Mouse (Mus musculus): ENCODE measurements around the gene Kcnk18. TPM values are rescaled to one million over a fixed set of nuclear protein-coding genes. Genes with fewer than 3 reads are reported as not detected.

The Kcnk18 gene
- polyA plus RNA-seq, 1 experiment = not detected

- no peak overlapping the region for H3K4me3 ChIP-seq (replicated peaks; ENCODE audit: insufficient read depth, low read depth, low read length)
- no peak overlapping the region for H3K27ac ChIP-seq (ENCODE audit: insufficient read depth, low read length)
- H3K27me3 ChIP-seq (ENCODE audit: control insufficient read depth, insufficient read depth, low read length) = no peaks in the 10 kb centered on the region
- no peak for DNase-seq
- WGBS = 77% methylated on average over 11 of the region's 11 CpGs
- H3K4me1 ChIP-seq (ENCODE audit: control insufficient read depth, insufficient read depth, low read length) = no peaks in the 10 kb centered on the region
- no peak for TF ChIP-seq CTCF (IDR thresholded peaks at IDR 0.05; ENCODE audit: borderline replicate concordance, insufficient read depth, low read depth, low read length)
- no peak for TF ChIP-seq POLR2A (IDR thresholded peaks at IDR 0.05; ENCODE audit: borderline replicate concordance, insufficient read depth, low read length)
Measured at GRCm38 (mm10) chr19:59248553-59249286, 29.7 kb downstream of the Kcnk18 start.

DNA sequence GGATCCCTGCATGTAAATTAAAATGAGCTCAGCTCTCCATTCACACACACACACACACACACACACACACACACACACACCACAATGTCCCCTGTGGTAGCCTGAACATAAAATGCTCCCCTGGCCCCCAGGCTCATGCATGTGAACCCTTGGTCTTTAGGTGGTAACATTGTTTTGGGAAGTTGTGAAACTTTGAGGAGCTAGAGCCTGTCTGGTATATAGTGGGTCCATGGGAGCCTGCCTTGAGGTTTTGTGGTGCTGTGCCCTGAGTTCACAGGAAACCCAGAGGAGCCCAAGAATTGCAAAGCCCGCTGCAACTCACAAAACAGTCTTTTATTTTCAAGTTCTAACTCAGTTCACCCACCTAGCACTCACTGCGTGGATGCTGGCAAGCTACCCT is 33.6 kb downstream of the Kcnk18 start:
- no peaks in the 10 kb centered on the region for H3K27me3 ChIP-seq (ENCODE audit: control insufficient read depth, insufficient read depth, low read length)
- no peak for DNase-seq
- no peak overlapping the region for H3K4me3 ChIP-seq (replicated peaks; ENCODE audit: insufficient read depth, low read depth, low read length)
- WGBS = 78% methylated on average over 2 of the region's 2 CpGs
- H3K4me1 ChIP-seq (ENCODE audit: control insufficient read depth, insufficient read depth, low read length) = no peaks in the 10 kb centered on the region
- H3K27ac ChIP-seq (ENCODE audit: insufficient read depth, low read length) = no peak overlapping the region
- TF ChIP-seq POLR2A (IDR thresholded peaks at IDR 0.05; ENCODE audit: borderline replicate concordance, insufficient read depth, low read length) (no peak), CTCF (IDR thresholded peaks at IDR 0.05; ENCODE audit: borderline replicate concordance, insufficient read depth, low read depth, low read length) (no peak)

GRCm38 (mm10) chr19:59259633-59260032 is 40.6 kb downstream of the Kcnk18 start:
- no peak for DNase-seq
- 37% methylated on average over 5 of the region's 5 CpGs for WGBS
- TF ChIP-seq POLR2A (IDR thresholded peaks at IDR 0.05; ENCODE audit: borderline replicate concordance, insufficient read depth, low read length) (no peak), CTCF (IDR thresholded peaks at IDR 0.05; ENCODE audit: borderline replicate concordance, insufficient read depth, low read depth, low read length) (no peak)

DNA sequence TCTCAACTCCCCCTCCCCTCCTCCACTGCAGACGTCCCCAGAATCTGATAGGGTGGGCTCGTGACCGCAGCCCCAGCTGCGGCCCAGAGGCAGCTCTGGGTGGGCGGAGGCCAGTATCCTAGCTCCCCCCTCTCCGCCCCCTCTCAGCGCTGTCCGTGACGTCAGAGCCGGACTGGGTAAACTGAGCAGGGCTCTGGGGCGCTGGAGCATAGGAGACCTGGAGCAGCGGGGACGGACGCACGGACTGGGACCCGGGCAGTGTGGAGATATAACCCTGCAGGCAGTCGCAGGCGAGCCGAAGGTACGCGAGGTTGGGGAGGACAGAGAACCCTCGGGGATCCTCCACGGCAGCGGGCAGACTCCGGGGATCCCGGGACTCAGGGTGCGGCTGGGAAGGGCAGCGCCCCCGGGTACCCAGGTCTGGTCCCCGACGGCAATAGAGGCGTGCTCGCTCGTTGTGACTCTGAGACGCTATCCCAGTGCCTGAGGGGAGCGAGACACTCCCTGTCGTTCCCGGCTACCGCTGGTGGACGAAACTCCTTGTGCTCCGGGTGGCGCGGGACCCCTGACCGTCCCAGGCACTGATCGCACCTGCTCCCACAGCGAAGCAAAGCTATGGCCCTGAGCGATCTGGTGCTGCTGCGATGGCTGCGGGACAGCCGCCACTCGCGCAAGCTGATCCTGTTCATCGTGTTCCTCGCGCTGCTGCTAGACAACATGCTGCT is 41.9 kb downstream of the Kcnk18 start, which contains the start of gene Slc18a2:
TSS of gene Slc18a2 (plus strand) at position 179 of the 725 bp plus-strand sequence.
- no peak for DNase-seq
- Histone ChIP-seq H3K4me1 (ENCODE audit: control insufficient read depth, insufficient read depth, low read length) (no peaks in the 10 kb centered on the region), H3K27me3 (ENCODE audit: control insufficient read depth, insufficient read depth, low read length) (no peaks in the 10 kb centered on the region), H3K4me3 (replicated peaks; ENCODE audit: insufficient read depth, low read depth, low read length) (no peak within 1 kb of the TSS), H3K27ac (ENCODE audit: insufficient read depth, low read length) (no peak within 1 kb of the TSS)
- TF ChIP-seq POLR2A (IDR thresholded peaks at IDR 0.05; ENCODE audit: borderline replicate concordance, insufficient read depth, low read length) (no peak), CTCF (IDR thresholded peaks at IDR 0.05; ENCODE audit: borderline replicate concordance, insufficient read depth, low read depth, low read length) (no peak)
- WGBS = 1% methylated on average over 55 of the region's 55 CpGs

More at GRCm38 (mm10) chr19:59259633-59260032, 40.6 kb downstream of the Kcnk18 start:
- Histone ChIP-seq H3K27ac (ENCODE audit: insufficient read depth, low read length) (no peak overlapping the region), H3K4me3 (replicated peaks; ENCODE audit: insufficient read depth, low read depth, low read length) (no peak overlapping the region), H3K27me3 (ENCODE audit: control insufficient read depth, insufficient read depth, low read length) (no peaks in the 10 kb centered on the region), H3K4me1 (ENCODE audit: control insufficient read depth, insufficient read depth, low read length) (no peaks in the 10 kb centered on the region)

- no peak overlapping the region for H3K27ac ChIP-seq (ENCODE audit: insufficient read depth, low read length)
- TF ChIP-seq CTCF (IDR thresholded peaks at IDR 0.05; ENCODE audit: borderline replicate concordance, insufficient read depth, low read depth, low read length) (no peak), POLR2A (IDR thresholded peaks at IDR 0.05; ENCODE audit: borderline replicate concordance, insufficient read depth, low read length) (no peak)
Measured at GRCm38 (mm10) chr19:59261604-59262003, 42.6 kb downstream of the Kcnk18 start.

GRCm38 (mm10) chr19:59263171-59263570 is 44.2 kb downstream of the Kcnk18 start:
- Histone ChIP-seq H3K4me3 (replicated peaks; ENCODE audit: insufficient read depth, low read depth, low read length) (no peak overlapping the region), H3K4me1 (ENCODE audit: control insufficient read depth, insufficient read depth, low read length) (no peaks in the 10 kb centered on the region), H3K27me3 (ENCODE audit: control insufficient read depth, insufficient read depth, low read length) (no peaks in the 10 kb centered on the region), H3K27ac (ENCODE audit: insufficient read depth, low read length) (no peak overlapping the region)
- 54% methylated on average over 9 of the region's 9 CpGs for WGBS
- TF ChIP-seq POLR2A (IDR thresholded peaks at IDR 0.05; ENCODE audit: borderline replicate concordance, insufficient read depth, low read length) = no peak
- TF ChIP-seq CTCF (IDR thresholded peaks at IDR 0.05; ENCODE audit: borderline replicate concordance, insufficient read depth, low read depth, low read length) = no peak
- no peak for DNase-seq

More at GRCm38 (mm10) chr19:59261604-59262003, 42.6 kb downstream of the Kcnk18 start:
- Histone ChIP-seq H3K27me3 (ENCODE audit: control insufficient read depth, insufficient read depth, low read length) (no peaks in the 10 kb centered on the region), H3K4me1 (ENCODE audit: control insufficient read depth, insufficient read depth, low read length) (no peaks in the 10 kb centered on the region), H3K4me3 (replicated peaks; ENCODE audit: insufficient read depth, low read depth, low read length) (no peak overlapping the region)
- no peak for DNase-seq
- 57% methylated on average over 7 of the region's 7 CpGs for WGBS

GRCm38 (mm10) chr19:59264838-59265532 is 46.0 kb downstream of the Kcnk18 start:
- H3K4me1 ChIP-seq (ENCODE audit: control insufficient read depth, insufficient read depth, low read length) = no peaks in the 10 kb centered on the region
- no peaks in the 10 kb centered on the region for H3K27me3 ChIP-seq (ENCODE audit: control insufficient read depth, insufficient read depth, low read length)
- no peak overlapping the region for H3K27ac ChIP-seq (ENCODE audit: insufficient read depth, low read length)
- no peak overlapping the region for H3K4me3 ChIP-seq (replicated peaks; ENCODE audit: insufficient read depth, low read depth, low read length)
- no peak for DNase-seq
- TF ChIP-seq POLR2A (IDR thresholded peaks at IDR 0.05; ENCODE audit: borderline replicate concordance, insufficient read depth, low read length) = no peak
- 72% methylated on average over 9 of the region's 9 CpGs for WGBS
